Mouse (Mus musculus) gastrocnemius, postnatal 36 days (tissue): ENCODE data around the gene St6galnac6. TPM values are rescaled to one million over a fixed set of nuclear protein-coding genes. Genes with fewer than 3 reads are reported as not detected.

ENCODE experiments used
- DNase-seq, 2 experiments: peaks; one replicate each; pipeline ENCODE4 v3.0.0; 2022
- intact Hi-C: fragments of 180-260 bp; cut with DNase I; formaldehyde crosslinking; loops from one replicate; pipeline ENCODE4 v1.15.1; 2025
- total RNA-seq, 2 experiments: library from RNA; stranded (reverse); gene quantifications; 2 replicates each; pipeline ENCODE4 v1.2.3; 2021

The St6galnac6 gene
- total RNA-seq, 2 experiments from 2014 or later: 34.9 to 46.5 TPM

- intact Hi-C loops: no loop called here
- peak; percentile 71 to 73 for DNase-seq
These were observed 32.4 kb downstream of the St6galnac6 start for GRCm38 (mm10) chr2:32631737-32632394.

GRCm38 (mm10) chr2:32633660-32634059 lies 34.2 kb downstream of the St6galnac6 start:
- DNase-seq: peak; percentile 46 to 62
- intact Hi-C loops: loop anchor here (1.0 kb wide), 1 partner anchor 56 kb away; no protein-coding TSS in a partner anchor

- intact Hi-C loops: no loop called here
- DNase-seq: no peak
These were observed 35.0 kb downstream of the St6galnac6 start for GRCm38 (mm10) chr2:32634277-32635105.

- no peak for DNase-seq
- intact Hi-C loops: no loop called here
These were observed 37.1 kb downstream of the St6galnac6 start for GRCm38 (mm10) chr2:32636617-32637016.

- peak in 1 of 2 experiments; percentile 48 for DNase-seq
- intact Hi-C loops: no loop called here
These were observed 38.3 kb downstream of the St6galnac6 start for GRCm38 (mm10) chr2:32637778-32638281.

GRCm38 (mm10) chr2:32639632-32640031 lies 40.1 kb downstream of the St6galnac6 start:
- intact Hi-C loops: no loop called here

DNA sequence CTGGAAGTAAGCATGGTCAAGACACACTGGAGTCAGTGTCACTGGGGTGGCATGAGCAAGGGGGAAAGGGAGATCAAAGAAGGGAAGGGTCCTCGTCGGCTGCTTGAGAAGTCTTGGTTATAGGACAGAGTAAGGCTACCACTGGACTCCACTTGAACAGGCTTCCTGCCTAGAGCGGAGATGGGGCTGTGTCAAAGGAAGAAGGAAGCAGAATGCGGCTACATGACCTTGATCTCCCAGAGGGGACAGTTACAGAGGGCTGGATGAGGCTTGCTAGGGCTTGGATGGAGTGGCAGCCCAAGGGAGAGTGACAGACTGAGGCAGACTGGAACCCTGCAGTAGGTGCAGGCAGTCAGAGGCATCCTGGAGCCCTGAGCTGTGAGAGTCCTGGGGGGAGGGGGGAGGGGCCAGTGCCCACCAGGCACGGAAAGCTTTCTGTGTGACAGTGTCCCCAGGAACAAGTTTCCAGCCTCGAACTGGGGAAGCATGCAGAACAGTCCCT lies 41.1 kb downstream of the St6galnac6 start:
- DNase-seq: no peak
- intact Hi-C loops: no loop called here

More at GRCm38 (mm10) chr2:32639632-32640031, 40.1 kb downstream of the St6galnac6 start:
- no peak for DNase-seq

DNA sequence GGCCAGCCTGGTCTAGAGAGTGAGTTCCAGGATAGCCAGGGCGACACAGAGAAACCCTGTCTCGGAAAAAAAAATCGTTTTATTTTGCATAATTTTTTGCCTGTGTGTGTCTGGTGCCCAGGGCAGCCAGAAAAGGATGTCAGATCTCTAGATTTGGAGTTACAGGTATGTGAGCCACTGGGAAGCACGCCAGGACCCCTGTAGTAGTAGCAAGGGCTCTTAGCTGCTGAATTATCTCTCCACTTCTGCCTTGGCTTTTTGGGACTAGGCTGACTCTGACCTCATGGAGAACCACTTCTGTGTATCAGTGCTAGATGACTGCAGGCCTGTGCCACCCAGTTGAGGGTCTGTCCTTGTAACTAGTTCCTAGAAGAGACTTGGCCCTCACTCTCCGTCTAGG lies 42.3 kb downstream of the St6galnac6 start:
- no peak for DNase-seq
- intact Hi-C loops: no loop called here

GRCm38 (mm10) chr2:32642813-32643212 lies 43.3 kb downstream of the St6galnac6 start:
- intact Hi-C loops: no loop called here

GRCm38 (mm10) chr2:32644083-32644482 lies 44.6 kb downstream of the St6galnac6 start:
- intact Hi-C loops: no loop called here
- no peak for DNase-seq

More at GRCm38 (mm10) chr2:32642813-32643212, 43.3 kb downstream of the St6galnac6 start:
- no peak for DNase-seq

DNA sequence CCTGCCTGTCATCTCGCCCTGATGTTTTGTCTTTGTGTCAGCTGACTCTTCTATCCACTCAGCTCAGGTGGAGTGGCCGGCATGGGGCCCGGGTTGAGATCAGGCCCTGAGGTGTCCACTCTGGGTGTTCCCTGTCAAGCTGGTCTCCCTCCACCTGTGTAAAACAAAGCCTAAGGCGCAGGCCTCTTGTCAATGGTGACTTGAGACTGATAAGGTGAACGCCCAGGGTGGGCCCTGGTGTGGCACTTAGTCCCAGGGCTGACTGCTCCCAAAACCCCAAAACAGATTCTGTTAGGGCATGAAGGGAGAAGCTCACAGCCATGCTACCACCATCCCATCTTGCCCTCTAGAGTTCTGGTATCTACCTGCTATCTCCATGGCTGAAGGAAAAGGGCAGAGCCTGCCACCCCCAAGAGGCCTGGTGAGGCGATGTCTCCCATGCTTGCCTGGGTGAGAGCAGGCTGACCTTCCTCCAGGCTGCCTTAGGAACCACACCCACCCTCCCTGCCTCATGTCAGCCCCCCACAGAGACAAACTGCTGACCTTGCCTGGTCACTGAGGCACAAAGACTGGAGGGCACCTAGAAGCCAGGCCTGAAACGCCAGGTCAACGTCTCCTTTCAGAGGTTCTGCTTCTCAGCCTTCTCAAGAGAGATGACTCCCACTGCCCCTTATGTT lies 45.4 kb downstream of the St6galnac6 start:
- intact Hi-C loops: no loop called here
- DNase-seq: no peak

DNA sequence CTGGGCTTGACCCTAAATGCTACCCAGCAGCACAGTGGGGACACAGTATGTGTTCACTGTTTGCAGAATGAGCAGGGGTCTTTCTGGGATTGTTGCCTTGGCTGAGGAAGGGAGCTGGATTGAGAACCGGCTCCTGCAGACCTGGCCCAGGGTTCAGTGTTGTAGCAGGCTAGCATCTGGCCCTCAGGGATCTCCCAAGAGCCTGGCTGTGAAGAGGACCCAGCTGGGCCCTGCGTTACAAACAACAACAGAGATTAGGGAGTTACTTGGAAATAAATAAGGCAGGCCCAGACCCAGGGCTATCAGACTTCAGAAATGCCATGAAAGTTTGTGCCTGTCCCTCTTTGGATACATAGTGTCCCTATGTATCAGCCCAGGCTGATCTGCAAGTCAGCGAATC lies 46.1 kb downstream of the St6galnac6 start:
- DNase-seq: no peak
- intact Hi-C loops: no loop called here

GRCm38 (mm10) chr2:32646379-32647056 lies 47.0 kb downstream of the St6galnac6 start, which contains the start of gene Eng:
Gene Eng, plus strand, starts transcription at chr2:32646595.
- DNase-seq: peak; percentile 73 to 74
- intact Hi-C loops: no loop called here

GRCm38 (mm10) chr2:32647366-32647765 lies 47.9 kb downstream of the St6galnac6 start:
- intact Hi-C loops: no loop called here
- DNase-seq: no peak

DNA sequence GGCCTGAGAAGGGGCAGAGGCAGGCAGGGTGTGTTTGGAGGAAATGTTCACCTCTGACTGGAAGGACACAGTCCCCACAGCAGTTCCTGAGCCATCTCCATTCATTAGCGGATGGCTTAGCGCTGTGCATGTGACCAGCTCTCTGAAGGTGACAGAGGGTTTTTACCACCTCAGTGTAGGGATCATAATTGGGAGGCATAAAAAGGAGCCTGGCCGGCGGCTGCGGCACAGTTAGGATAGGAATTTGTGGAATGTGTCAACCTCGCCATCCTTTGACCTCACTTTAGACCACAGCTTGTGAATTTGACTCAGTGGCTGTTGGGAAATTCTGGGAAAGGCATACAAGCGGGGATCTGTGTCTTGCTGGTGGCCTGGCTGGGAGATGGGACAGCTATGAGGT lies 54.3 kb downstream of the St6galnac6 start:
- DNase-seq: no peak
- intact Hi-C loops: no loop called here

DNA sequence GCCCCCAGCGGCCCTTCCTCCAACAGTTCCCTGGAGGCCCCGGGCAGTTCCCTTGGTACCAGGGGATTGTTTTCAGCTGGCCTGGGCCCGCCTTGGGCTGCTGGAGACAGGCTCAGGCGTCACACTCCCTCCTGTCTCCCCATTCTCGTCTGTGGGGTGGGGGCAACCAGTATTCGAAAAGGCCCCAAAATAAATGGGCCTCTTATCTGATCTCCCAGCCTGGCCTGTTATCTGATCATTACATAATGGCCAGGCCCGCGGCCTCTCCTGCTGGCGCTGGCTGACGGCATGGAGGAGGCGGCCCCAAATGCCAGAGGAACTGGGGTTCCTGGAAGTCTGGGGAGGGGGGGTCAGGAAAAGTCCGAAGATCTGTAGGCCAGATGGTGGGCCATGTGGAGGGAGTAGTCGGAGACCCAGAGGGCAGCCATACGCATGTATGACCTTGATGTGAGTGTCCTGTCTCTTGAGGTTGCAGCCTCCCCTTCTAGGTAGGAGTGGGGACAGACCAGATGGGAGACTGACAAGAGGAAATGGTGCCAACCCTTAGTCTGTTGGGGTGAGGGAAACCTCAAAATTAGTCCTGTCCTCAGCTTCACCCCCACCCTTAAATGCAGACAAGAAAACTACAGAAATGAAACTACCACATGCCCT lies 55.4 kb downstream of the St6galnac6 start:
- intact Hi-C loops: no loop called here
- no peak for DNase-seq

- intact Hi-C loops: no loop called here
- DNase-seq: no peak
These were observed 55.9 kb downstream of the St6galnac6 start for GRCm38 (mm10) chr2:32655394-32655744.

DNA sequence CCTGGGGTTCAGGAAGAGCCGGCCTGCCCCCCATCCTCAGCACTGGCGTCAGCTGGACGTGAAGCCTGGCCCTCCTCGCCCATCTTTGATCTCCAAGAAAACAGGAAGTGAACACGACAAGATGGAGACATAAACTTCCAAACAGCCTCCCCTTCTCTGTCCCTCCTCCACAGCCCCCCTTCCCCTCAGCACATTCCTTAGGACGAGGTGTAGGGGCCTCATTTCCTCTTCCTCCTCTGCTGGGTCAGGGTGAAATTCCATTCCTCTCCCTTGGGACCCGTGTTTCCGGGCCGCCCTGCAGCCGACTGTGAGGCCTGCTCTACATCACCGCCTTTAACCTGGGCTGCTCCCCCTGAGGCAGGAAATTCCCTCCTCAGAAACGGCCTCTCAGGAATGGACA lies 56.3 kb downstream of the St6galnac6 start:
- DNase-seq: peak in 1 of 2 experiments; percentile 42
- intact Hi-C loops: no loop called here

- DNase-seq: no peak
- intact Hi-C loops: no loop called here
These were observed 59.4 kb downstream of the St6galnac6 start for GRCm38 (mm10) chr2:32658873-32659272.
